Mouse (Mus musculus) small intestine, adult 2 months (tissue): ENCODE results near the gene Piwil4.

ENCODE experiments used
- CTCF ChIP-seq: fragments of 200-500 bp; IDR thresholded peaks from 2 replicates; pipeline ENCODE4 v1.5.1; 2012; ENCODE audit warnings: low read depth, mild to moderate bottlenecking, control low read depth, inconsistent platforms, low read length, moderate library complexity, mixed read lengths; ENCODE audit not compliant: insufficient replicate concordance, insufficient read length; ENCODE audit errors: extremely low read depth
- POLR2A ChIP-seq: fragments of 200-500 bp; IDR thresholded peaks from 2 replicates; pipeline ENCODE4 v1.6.1; 2012; ENCODE audit warnings: low read depth, mild to moderate bottlenecking, control low read depth, inconsistent platforms, low read length, moderate library complexity

DNA sequence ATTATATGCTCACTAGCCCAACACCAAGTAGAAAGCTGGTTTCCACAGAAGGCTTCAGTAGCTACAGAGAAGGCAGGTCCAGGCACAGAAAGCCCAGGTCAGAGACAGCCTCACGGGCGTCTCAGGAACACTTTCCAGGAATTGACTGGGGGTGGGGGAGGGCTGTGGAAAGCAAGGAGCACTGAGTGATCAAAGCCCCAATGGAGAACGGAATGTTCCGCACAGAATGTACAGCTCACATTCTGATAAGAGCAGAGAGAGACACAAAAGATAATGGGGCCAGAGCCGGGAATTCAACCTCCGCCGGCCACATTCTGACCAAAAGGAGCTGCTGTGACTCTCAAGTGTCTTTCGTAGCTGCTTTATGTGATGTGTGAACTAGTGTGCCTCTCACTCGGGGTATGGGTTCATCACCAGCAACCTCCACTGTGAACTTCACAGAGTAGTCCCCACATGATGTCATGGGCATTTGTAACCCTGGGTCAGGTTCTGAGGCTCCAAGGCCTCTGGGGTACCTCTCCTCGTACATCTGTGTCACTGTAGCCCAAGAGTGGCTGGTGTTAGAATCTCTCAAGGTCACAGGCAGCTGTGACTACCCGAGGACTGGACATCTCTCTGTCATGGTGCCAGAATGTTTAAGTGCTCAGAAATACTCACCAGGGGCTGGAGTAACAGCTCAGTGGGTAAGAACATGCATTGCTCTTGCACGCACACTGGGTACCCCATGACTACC is 51.0 kb downstream of the Piwil4 start:
- no peak for TF ChIP-seq POLR2A
- TF ChIP-seq CTCF: no peak
